Comparison of ENCODE assay signal across 14 mouse cellular contexts in genomic region chr12:101766228-101766852, GRCm38 (mm10). TPM values are rescaled to one million over a fixed set of nuclear protein-coding genes. Genes with fewer than 3 reads are reported as not detected.
A peak's percentile ranks its signal among the peaks of the same experiment; 100 is the strongest.
DNase-seq lines count a peak whose midpoint lies in the region; ATAC-seq lines count a peak whose summit lies in the region.
"Had no signal": no experiment of that assay in that cellular context is flagged by ENCODE, and none has a peak within 500 bp of the region (broad histone marks: within the 10 kb centered on the region; RNA-seq: fewer than 3 reads in every experiment).

No protein-coding gene starts in this region.

- no peak overlapping the region for H3K9ac ChIP-seq in heart, embryonic 13.5 days
- no peak overlapping the region for H3K9ac ChIP-seq in forebrain, embryonic 11.5 days (ENCODE audit: low read length)
- H3K9ac ChIP-seq in lung, embryonic 16.5 days (ENCODE audit: low read length): no peak overlapping the region
- H3K9ac ChIP-seq: hindbrain, embryonic 13.5 days had no signal

- peaks cover 33% of the 10 kb centered on the region for H3K4me1 ChIP-seq in heart, embryonic 13.5 days
- 0 out of 2 replicates have a peak, but pooled peaks cover 3% of the 10 kb centered on the region for H3K4me1 ChIP-seq in forebrain, embryonic 11.5 days (replicated peaks; ENCODE audit: control insufficient read depth, insufficient read depth, low read length)
- H3K4me1 ChIP-seq in lung, embryonic 16.5 days (replicated peaks; ENCODE audit: control insufficient read depth, insufficient read depth, low read length): peaks cover 25% of the 10 kb centered on the region
- H3K4me1 ChIP-seq: hindbrain, embryonic 13.5 days had no signal

- DNase-seq in heart, adult 9 months (ENCODE audit: low spot score in 2 of 2): no peak
- no peak for DNase-seq in forebrain, embryonic 11.5 days (ENCODE audit: low spot score)
- DNase-seq in retina, postnatal 1 day: peak; percentile 72
- no peak for DNase-seq in frontal cortex, postnatal 14 days (ENCODE audit: low spot score in 2 of 2)
- no peak for DNase-seq in thymus, postnatal 10 days (ENCODE audit: low spot score in 2 of 2)
- DNase-seq in kidney, postnatal 36 days: no peak
- DNase-seq: cerebellum, adult 11-12 months; liver; spleen, adult 18-20 months had no signal

- no peaks in the 10 kb centered on the region for H3K9me3 ChIP-seq in heart, embryonic 13.5 days
- H3K9me3 ChIP-seq in forebrain, embryonic 11.5 days (ENCODE audit: control insufficient read depth, low read length): no peaks in the 10 kb centered on the region
- no peaks in the 10 kb centered on the region for H3K9me3 ChIP-seq in lung, embryonic 16.5 days (ENCODE audit: control insufficient read depth, low read length)
- H3K9me3 ChIP-seq: hindbrain, embryonic 13.5 days had no signal

- H3K27me3 ChIP-seq in heart, embryonic 13.5 days (replicated peaks): no peaks in the 10 kb centered on the region
- H3K27me3 ChIP-seq in forebrain, embryonic 11.5 days (ENCODE audit: control insufficient read depth, insufficient read depth, low read length): no peaks in the 10 kb centered on the region
- no peaks in the 10 kb centered on the region for H3K27me3 ChIP-seq in lung, embryonic 16.5 days (ENCODE audit: control insufficient read depth, insufficient read depth, low read depth, low read length)
- H3K27me3 ChIP-seq: CH12.LX; hindbrain, embryonic 13.5 days had no signal

- H3K36me3 ChIP-seq in heart, embryonic 13.5 days: no peaks in the 10 kb centered on the region
- no peaks in the 10 kb centered on the region for H3K36me3 ChIP-seq in forebrain, embryonic 11.5 days (ENCODE audit: control insufficient read depth, insufficient read depth, low read length)
- H3K36me3 ChIP-seq in lung, embryonic 16.5 days (ENCODE audit: control insufficient read depth, insufficient read depth, low read length): no peaks in the 10 kb centered on the region
- H3K36me3 ChIP-seq: hindbrain, embryonic 13.5 days had no signal

- H3K4me3 ChIP-seq in heart, embryonic 13.5 days: no peak overlapping the region
- no peak overlapping the region for H3K4me3 ChIP-seq in forebrain, embryonic 11.5 days (ENCODE audit: low read depth, low read length)
- no peak overlapping the region for H3K4me3 ChIP-seq in lung, embryonic 16.5 days (ENCODE audit: low read length)
- H3K4me3 ChIP-seq: hindbrain, embryonic 13.5 days; layer of hippocampus, adult 2 months had no signal

- peak; percentile 46 for ATAC-seq in heart, embryonic 13.5 days (ENCODE audit: extremely low read depth, insufficient number of reproducible peaks, low FRiP score, low TSS enrichment)
- ATAC-seq in forebrain, embryonic 11.5 days (replicated peaks; ENCODE audit: low FRiP score): peak; percentile 33; the same call in 1 of the 2 replicates
- peak; percentile 91 for ATAC-seq in lung, embryonic 16.5 days (ENCODE audit: low read depth)

- H3K4me2 ChIP-seq in heart, embryonic 13.5 days: no peak overlapping the region
- no peak overlapping the region for H3K4me2 ChIP-seq in forebrain, embryonic 11.5 days (ENCODE audit: low read depth, low read length, severe bottlenecking)
- H3K4me2 ChIP-seq in lung, embryonic 16.5 days (ENCODE audit: low read depth, low read length): no peak overlapping the region
- H3K4me2 ChIP-seq: hindbrain, embryonic 13.5 days had no signal

- peak overlapping the region; percentile 74 for H3K27ac ChIP-seq in heart, embryonic 13.5 days (replicated peaks)
- no peak overlapping the region for H3K27ac ChIP-seq in forebrain, embryonic 11.5 days (ENCODE audit: low read depth, low read length)
- H3K27ac ChIP-seq in lung, embryonic 16.5 days (ENCODE audit: low read length): peak overlapping the region; percentile 97
- H3K27ac ChIP-seq: hindbrain, embryonic 13.5 days; layer of hippocampus, adult 2 months had no signal

- 60% methylated on average over 3 of the region's 3 CpGs for WGBS in heart, embryonic 13.5 days
- 51% methylated on average over 3 of the region's 3 CpGs for WGBS in forebrain, embryonic 11.5 days
- 40% methylated on average over 3 of the region's 3 CpGs for WGBS in lung, embryonic 16.5 days

RNA-seq across cellular contexts. Expression of gene Tc2n, which starts 48.0 kb away (rescaled TPM):
- polyA plus RNA-seq in heart, embryonic 13.5 days (2015; fragmentation: Nextera tagmentation; extraction: Ambion mirVana): 0.11 and 0.37 TPM in 2 replicates
- polyA plus RNA-seq in forebrain, embryonic 11.5 days (2014; fragmentation: Nextera tagmentation; extraction: Ambion mirVana): 0.13 and 0.15 TPM in 2 replicates
- polyA plus RNA-seq in lung, embryonic 16.5 days (2015; fragmentation: Nextera tagmentation; extraction: Ambion mirVana): 9.7 and 11.2 TPM in 2 replicates

RNA-seq across cellular contexts. Expression of gene Fbln5, which starts 52.5 kb away (rescaled TPM):
- 154 and 160 TPM in 2 replicates for polyA plus RNA-seq in heart, embryonic 13.5 days (2015; fragmentation: Nextera tagmentation; extraction: Ambion mirVana)
- polyA plus RNA-seq in forebrain, embryonic 11.5 days (2014; fragmentation: Nextera tagmentation; extraction: Ambion mirVana): 9.2 and 12.2 TPM in 2 replicates
- polyA plus RNA-seq in lung, embryonic 16.5 days (2015; fragmentation: Nextera tagmentation; extraction: Ambion mirVana): 180 and 194 TPM in 2 replicates

Comparison
In these comparisons a context has a peak if more than half of its experiments do, and no peak if none do; other contexts are left out.
1. ATAC-seq: peak in every context shown above with its lines; median percentile 91 in lung, embryonic 16.5 days; 46 in heart, embryonic 13.5 days; 33 in forebrain, embryonic 11.5 days.
2. RNA of gene Fbln5, which starts 52.5 kb away (polyA plus RNA-seq): 180 to 194 TPM in lung, embryonic 16.5 days and 154 to 160 TPM in heart, embryonic 13.5 days; 9.2 to 12.2 TPM in forebrain, embryonic 11.5 days; every median in the first group is over 10 times any median in the second.